ENCODE assay signal across 12 mouse cellular contexts in the genomic region with DNA sequence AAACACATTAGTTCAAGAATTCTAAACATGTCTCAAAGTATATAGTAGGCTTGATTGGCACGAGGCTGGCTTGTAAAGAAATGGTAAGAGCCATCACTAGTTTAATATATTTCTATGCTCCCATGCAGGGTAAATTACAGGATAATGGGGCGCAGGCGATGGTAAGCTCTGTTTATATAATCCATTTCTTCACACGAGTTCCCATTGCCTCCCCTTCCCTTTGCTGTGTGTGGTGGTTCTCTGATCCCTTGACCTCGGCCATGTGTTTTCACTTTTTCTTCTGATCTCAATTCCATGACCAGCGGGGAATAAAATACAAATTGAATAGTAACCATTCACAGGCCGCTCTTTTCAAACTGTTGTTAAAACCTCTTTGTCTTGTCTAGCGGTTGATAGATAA. TPM values are rescaled to one million over a fixed set of nuclear protein-coding genes. Genes with fewer than 3 reads are reported as not detected.
DNase-seq lines count a peak whose midpoint lies in the region; ATAC-seq and TF ChIP-seq lines count a peak whose summit lies in the region.
"Had no signal": no experiment of that assay in that cellular context is flagged by ENCODE, and none has a peak within 500 bp of the region (broad histone marks: within the 10 kb centered on the region; RNA-seq: fewer than 3 reads in every experiment).

No protein-coding gene starts in this region.

- H3K9me3 ChIP-seq in embryonic facial prominence, embryonic 14.5 days (ENCODE audit: control insufficient read depth, low read length), result no peaks in the 10 kb centered on the region
- H3K9me3 ChIP-seq in limb, embryonic 15.5 days, result no peaks in the 10 kb centered on the region
- H3K9me3 ChIP-seq: liver, embryonic 13.5 days had no signal

- peaks cover 20% of the 10 kb centered on the region for H3K4me1 ChIP-seq in embryonic facial prominence, embryonic 14.5 days (ENCODE audit: control insufficient read depth, insufficient read depth, low read length)
- H3K4me1 ChIP-seq in limb, embryonic 15.5 days, result peaks cover 30% of the 10 kb centered on the region

- no peaks in the 10 kb centered on the region for H3K36me3 ChIP-seq in embryonic facial prominence, embryonic 14.5 days (ENCODE audit: control insufficient read depth, insufficient read depth, low read length)
- no peaks in the 10 kb centered on the region for H3K36me3 ChIP-seq in limb, embryonic 15.5 days
- H3K36me3 ChIP-seq: liver, embryonic 13.5 days had no signal

- no peak for ATAC-seq in embryonic facial prominence, embryonic 14.5 days (ENCODE audit: low read depth)
- no peak for ATAC-seq in limb, embryonic 15.5 days (ENCODE audit: insufficient number of reproducible peaks, low FRiP score, low TSS enrichment, low read depth)

- TF ChIP-seq CTCF in brain, embryonic 14.5 days (IDR thresholded peaks at IDR 0.05; ENCODE audit: borderline replicate concordance, extremely low read depth, insufficient read depth, insufficient read length), result no peak

- WGBS in embryonic facial prominence, embryonic 14.5 days, result 2% methylated on average over 8 of the region's 8 CpGs
- WGBS in limb, embryonic 15.5 days, result 4% methylated on average over 8 of the region's 8 CpGs

- peak overlapping the region; percentile 47 for H3K4me3 ChIP-seq in embryonic facial prominence, embryonic 14.5 days (ENCODE audit: low read depth, low read length)
- H3K4me3 ChIP-seq in limb, embryonic 15.5 days, result no peak overlapping the region
- H3K4me3 ChIP-seq: liver, embryonic 13.5 days; myocyte had no signal

- peak; percentile 11 for DNase-seq in kidney, adult 9 months
- DNase-seq in kidney, postnatal 4 days, result no peak
- peak; percentile 63 for DNase-seq in brain, embryonic 14.5 days (ENCODE audit: low read depth)
- DNase-seq in embryonic facial prominence, embryonic 14.5 days (ENCODE audit: low spot score), result peak; percentile 72
- DNase-seq in thymus, postnatal 14 days, result no peak
- no peak for DNase-seq in left cerebral cortex, adult 8-10 months (ENCODE audit: low spot score in 2 of 2)
- DNase-seq: adrenal gland, adult 2 months; gastrocnemius, postnatal 14 days; liver, embryonic 13.5 days; thymus, postnatal 25 days had no signal

- no peak for TF ChIP-seq POLR2A in brain, embryonic 14.5 days (IDR thresholded peaks at IDR 0.05; ENCODE audit: borderline replicate concordance, extremely low read depth, insufficient read depth, insufficient read length, poor library complexity, severe bottlenecking)

- peak overlapping the region; percentile 87 for H3K4me2 ChIP-seq in embryonic facial prominence, embryonic 14.5 days (ENCODE audit: low read depth, low read length)
- peak overlapping the region; percentile 83; the same call in 1 of the 2 replicates for H3K4me2 ChIP-seq in limb, embryonic 15.5 days

- H3K9ac ChIP-seq in embryonic facial prominence, embryonic 14.5 days (ENCODE audit: low read depth, low read length), result 0 out of 2 replicates have a peak overlapping the region, but pooled peaks have one; percentile 61
- H3K9ac ChIP-seq in limb, embryonic 15.5 days, result no peak overlapping the region
- H3K9ac ChIP-seq: liver, embryonic 13.5 days had no signal

- peaks cover 81% of the 10 kb centered on the region for H3K27me3 ChIP-seq in embryonic facial prominence, embryonic 14.5 days (replicated peaks; ENCODE audit: control insufficient read depth, insufficient read depth, low read length)
- peaks cover 96% of the 10 kb centered on the region for H3K27me3 ChIP-seq in limb, embryonic 15.5 days

- H3K27ac ChIP-seq in embryonic facial prominence, embryonic 14.5 days (replicated peaks; ENCODE audit: low read depth, low read length), result peak overlapping the region; percentile 87; the same call in 1 of the 2 replicates
- no peak overlapping the region for H3K27ac ChIP-seq in limb, embryonic 15.5 days
- H3K27ac ChIP-seq: liver, embryonic 13.5 days had no signal

RNA-seq across cellular contexts. Expression of gene Gm10320, which starts 11.8 kb away (rescaled TPM):
- polyA plus RNA-seq in brain, embryonic 14.5 days (2012; rRNA removed), result 0.71 and 0.98 TPM in 2 replicates
- 1.5 and 2.4 TPM in 2 replicates for polyA plus RNA-seq in embryonic facial prominence, embryonic 14.5 days (2014; fragmentation: Nextera tagmentation; extraction: Ambion mirVana)
- 1.1 and 1.3 TPM in 2 replicates for polyA plus RNA-seq in limb, embryonic 15.5 days (2015; fragmentation: Nextera tagmentation; extraction: Ambion mirVana)
- not detected for total RNA-seq in left cerebral cortex, adult 8-10 months (2022)
- total RNA-seq: adrenal gland, adult 2 months; gastrocnemius, postnatal 14 days had no signal

Comparison
In these comparisons a context has a peak if more than half of its experiments do, and no peak if none do; other contexts are left out.
1. DNase-seq: peak in kidney, adult 9 months (single experiment), brain, embryonic 14.5 days (single experiment) and embryonic facial prominence, embryonic 14.5 days (single experiment); none in kidney, postnatal 4 days (0 of 2), thymus, postnatal 14 days (single experiment) and left cerebral cortex, adult 8-10 months (0 of 2).